Mouse (Mus musculus): Measurements from ENCODE around the gene Tgfbr3.

- TF ChIP-seq POLR2A (IDR thresholded peaks at IDR 0.05; ENCODE audit: low read depth, low read length) (no peak), CTCF (IDR thresholded peaks at IDR 0.05; ENCODE audit: extremely low read depth, insufficient read length, insufficient replicate concordance, low read depth, low read length) (no peak)
Observed at GRCm38 (mm10) chr5:107289986-107290385, 557 bp upstream of the Tgfbr3 start.

All from small intestine, adult 2 months (tissue).